Comparison of ENCODE assay signal across 16 mouse cellular contexts in genomic region chr11:69149728-69150127, GRCm38 (mm10). TPM values are rescaled to one million over a fixed set of nuclear protein-coding genes. Genes with fewer than 3 reads are reported as not detected.
DNase-seq lines count a peak whose midpoint lies in the region; ATAC-seq and TF ChIP-seq lines count a peak whose summit lies in the region.
"Had no signal": no experiment of that assay in that cellular context is flagged by ENCODE, and none has a peak within 500 bp of the region (broad histone marks: within the 10 kb centered on the region; RNA-seq: fewer than 3 reads in every experiment).

No protein-coding gene starts in this region.

- no peaks in the 10 kb centered on the region for H3K4me1 ChIP-seq in forebrain, embryonic 14.5 days (ENCODE audit: control insufficient read depth, insufficient read depth, low read length)
- no peaks in the 10 kb centered on the region for H3K4me1 ChIP-seq in forebrain, embryonic 16.5 days (replicated peaks; ENCODE audit: control insufficient read depth, insufficient read depth, low read length)
- peaks cover 6% of the 10 kb centered on the region; the same call in 1 of the 2 replicates for H3K4me1 ChIP-seq in hindbrain, embryonic 13.5 days (replicated peaks)
- H3K4me1 ChIP-seq in hindbrain, embryonic 12.5 days, result no peaks in the 10 kb centered on the region
- H3K4me1 ChIP-seq in midbrain, postnatal 0 days (ENCODE audit: insufficient read depth, low read length), result no peaks in the 10 kb centered on the region
- H3K4me1 ChIP-seq in midbrain, embryonic 14.5 days (ENCODE audit: control insufficient read depth, insufficient read depth, low read length), result no peaks in the 10 kb centered on the region
- no peaks in the 10 kb centered on the region for H3K4me1 ChIP-seq in thymus, adult 2 months (replicated peaks; ENCODE audit: control insufficient read depth, insufficient read depth, low read length)
- H3K4me1 ChIP-seq: midbrain, embryonic 13.5 days had no signal

- H3K9ac ChIP-seq in forebrain, embryonic 14.5 days (ENCODE audit: low read length), result no peak overlapping the region
- H3K9ac ChIP-seq in forebrain, embryonic 16.5 days (replicated peaks; ENCODE audit: low read depth, low read length), result no peak overlapping the region
- 0 out of 2 replicates have a peak overlapping the region, but pooled peaks have one; percentile 19 for H3K9ac ChIP-seq in hindbrain, embryonic 13.5 days
- no peak overlapping the region; the same call in 1 of the 2 replicates for H3K9ac ChIP-seq in hindbrain, embryonic 12.5 days
- H3K9ac ChIP-seq in midbrain, postnatal 0 days (replicated peaks; ENCODE audit: low read length, poor library complexity, severe bottlenecking), result 0 out of 2 replicates have a peak overlapping the region, but pooled peaks have one; percentile 3
- H3K9ac ChIP-seq in midbrain, embryonic 14.5 days (replicated peaks; ENCODE audit: low read length), result no peak overlapping the region
- H3K9ac ChIP-seq: lung, embryonic 14.5 days; midbrain, embryonic 13.5 days had no signal

- H3K27ac ChIP-seq in forebrain, embryonic 14.5 days (ENCODE audit: low read depth, low read length), result no peak overlapping the region
- H3K27ac ChIP-seq in forebrain, embryonic 16.5 days (ENCODE audit: low read length), result no peak overlapping the region
- no peak overlapping the region for H3K27ac ChIP-seq in hindbrain, embryonic 13.5 days
- H3K27ac ChIP-seq in hindbrain, embryonic 12.5 days, result no peak overlapping the region
- no peak overlapping the region for H3K27ac ChIP-seq in midbrain, postnatal 0 days (ENCODE audit: low read depth, low read length)
- no peak overlapping the region for H3K27ac ChIP-seq in midbrain, embryonic 14.5 days (replicated peaks; ENCODE audit: low read depth, low read length)
- no peak overlapping the region for H3K27ac ChIP-seq in thymus, adult 2 months (ENCODE audit: control insufficient read depth, insufficient read depth, low read length)
- H3K27ac ChIP-seq: heart, adult 2 months; midbrain, embryonic 13.5 days had no signal

- TF ChIP-seq POLR2A in thymus, adult 2 months (IDR thresholded peaks at IDR 0.05; ENCODE audit: control insufficient read depth, extremely low read depth, insufficient read depth, low read length, poor library complexity), result no peak

- peak; percentile 29 for DNase-seq in forebrain, embryonic 14.5 days (ENCODE audit: low spot score)
- peak; percentile 31 for DNase-seq in midbrain, postnatal 0 days (ENCODE audit: low spot score)
- DNase-seq in midbrain, embryonic 14.5 days, result no peak
- DNase-seq in thymus, adult 2 months, result no peak

- no peaks in the 10 kb centered on the region for H3K9me3 ChIP-seq in forebrain, embryonic 14.5 days (replicated peaks; ENCODE audit: control insufficient read depth, low read length)
- no peaks in the 10 kb centered on the region for H3K9me3 ChIP-seq in forebrain, embryonic 16.5 days (ENCODE audit: control insufficient read depth, low read length)
- H3K9me3 ChIP-seq in hindbrain, embryonic 13.5 days, result no peaks in the 10 kb centered on the region
- H3K9me3 ChIP-seq in hindbrain, embryonic 12.5 days (replicated peaks), result no peaks in the 10 kb centered on the region
- no peaks in the 10 kb centered on the region for H3K9me3 ChIP-seq in midbrain, postnatal 0 days (ENCODE audit: low read length)
- H3K9me3 ChIP-seq in midbrain, embryonic 14.5 days (ENCODE audit: control insufficient read depth, low read length), result no peaks in the 10 kb centered on the region
- H3K9me3 ChIP-seq: midbrain, embryonic 13.5 days had no signal

- ATAC-seq in forebrain, embryonic 14.5 days, result no peak
- ATAC-seq in forebrain, embryonic 16.5 days, result no peak
- no peak for ATAC-seq in hindbrain, embryonic 13.5 days (ENCODE audit: low FRiP score)
- no peak for ATAC-seq in hindbrain, embryonic 12.5 days (ENCODE audit: low FRiP score)
- ATAC-seq in midbrain, postnatal 0 days (ENCODE audit: low FRiP score), result no peak
- no peak for ATAC-seq in midbrain, embryonic 14.5 days (ENCODE audit: low FRiP score, low TSS enrichment)

- H3K4me3 ChIP-seq in forebrain, embryonic 14.5 days (ENCODE audit: low read depth, low read length), result no peak overlapping the region
- H3K4me3 ChIP-seq in forebrain, embryonic 16.5 days (replicated peaks; ENCODE audit: low read length), result no peak overlapping the region
- H3K4me3 ChIP-seq in hindbrain, embryonic 13.5 days, result no peak overlapping the region
- H3K4me3 ChIP-seq in hindbrain, embryonic 12.5 days, result no peak overlapping the region
- no peak overlapping the region for H3K4me3 ChIP-seq in midbrain, postnatal 0 days (ENCODE audit: low read depth, low read length)
- H3K4me3 ChIP-seq in midbrain, embryonic 14.5 days (replicated peaks; ENCODE audit: low read depth, low read length), result no peak overlapping the region
- H3K4me3 ChIP-seq in thymus, adult 2 months (ENCODE audit: control insufficient read depth, insufficient read depth, low read length), result no peak overlapping the region
- H3K4me3 ChIP-seq: heart, adult 2 months; midbrain, embryonic 13.5 days had no signal

- H3K27me3 ChIP-seq in forebrain, embryonic 14.5 days (replicated peaks; ENCODE audit: control insufficient read depth, insufficient read depth, low read length), result 0 out of 2 replicates have a peak, but pooled peaks cover 3% of the 10 kb centered on the region
- H3K27me3 ChIP-seq in forebrain, embryonic 16.5 days (replicated peaks; ENCODE audit: control insufficient read depth, insufficient read depth, low read length), result no peaks in the 10 kb centered on the region
- H3K27me3 ChIP-seq in hindbrain, embryonic 13.5 days, result peaks cover 29% of the 10 kb centered on the region
- peaks cover 14% of the 10 kb centered on the region for H3K27me3 ChIP-seq in hindbrain, embryonic 12.5 days
- H3K27me3 ChIP-seq in midbrain, postnatal 0 days (ENCODE audit: insufficient read depth, low read length), result no peaks in the 10 kb centered on the region
- no peaks in the 10 kb centered on the region for H3K27me3 ChIP-seq in midbrain, embryonic 14.5 days (ENCODE audit: control insufficient read depth, insufficient read depth, low read length)
- no peaks in the 10 kb centered on the region for H3K27me3 ChIP-seq in thymus, adult 2 months (ENCODE audit: control insufficient read depth, insufficient read depth, low read length)
- H3K27me3 ChIP-seq: midbrain, embryonic 13.5 days had no signal

- H3K4me2 ChIP-seq in forebrain, embryonic 14.5 days (ENCODE audit: low read length), result no peak overlapping the region
- H3K4me2 ChIP-seq in forebrain, embryonic 16.5 days (ENCODE audit: low read length), result no peak overlapping the region
- H3K4me2 ChIP-seq in hindbrain, embryonic 13.5 days, result no peak overlapping the region
- H3K4me2 ChIP-seq in hindbrain, embryonic 12.5 days (replicated peaks), result no peak overlapping the region
- no peak overlapping the region for H3K4me2 ChIP-seq in midbrain, postnatal 0 days (ENCODE audit: low read depth, low read length, poor library complexity, severe bottlenecking)
- H3K4me2 ChIP-seq in midbrain, embryonic 14.5 days (ENCODE audit: low read length), result no peak overlapping the region

- 71% methylated on average over 6 of the region's 6 CpGs for WGBS in forebrain, embryonic 14.5 days
- 59% methylated on average over 6 of the region's 6 CpGs for WGBS in forebrain, embryonic 16.5 days
- 77% methylated on average over 6 of the region's 6 CpGs for WGBS in hindbrain, embryonic 13.5 days
- WGBS in hindbrain, embryonic 12.5 days, result 81% methylated on average over 6 of the region's 6 CpGs
- 82% methylated on average over 6 of the region's 6 CpGs for WGBS in midbrain, postnatal 0 days
- WGBS in midbrain, embryonic 14.5 days, result 88% methylated on average over 6 of the region's 6 CpGs
- 89% methylated on average over 6 of the region's 6 CpGs for WGBS in thymus, adult 2 months

- H3K36me3 ChIP-seq in forebrain, embryonic 14.5 days (ENCODE audit: control insufficient read depth, insufficient read depth, low read length), result no peaks in the 10 kb centered on the region
- no peaks in the 10 kb centered on the region for H3K36me3 ChIP-seq in forebrain, embryonic 16.5 days (ENCODE audit: control insufficient read depth, insufficient read depth)
- H3K36me3 ChIP-seq in hindbrain, embryonic 13.5 days, result no peaks in the 10 kb centered on the region
- no peaks in the 10 kb centered on the region for H3K36me3 ChIP-seq in hindbrain, embryonic 12.5 days
- H3K36me3 ChIP-seq in midbrain, postnatal 0 days (ENCODE audit: insufficient read depth, low read length), result no peaks in the 10 kb centered on the region
- H3K36me3 ChIP-seq in midbrain, embryonic 14.5 days (ENCODE audit: control insufficient read depth, insufficient read depth, low read length), result no peaks in the 10 kb centered on the region
- H3K36me3 ChIP-seq in thymus, adult 2 months (ENCODE audit: control insufficient read depth, insufficient read depth, low read length), result no peaks in the 10 kb centered on the region
- H3K36me3 ChIP-seq: midbrain, embryonic 13.5 days had no signal

- TF ChIP-seq CTCF in midbrain, postnatal 0 days (IDR thresholded peaks at IDR 0.05), result no peak
- TF ChIP-seq CTCF in thymus, adult 2 months (IDR thresholded peaks at IDR 0.05; ENCODE audit: borderline replicate concordance, control insufficient read depth, extremely low read depth, insufficient read depth, low read length, poor library complexity), result no peak

RNA-seq across cellular contexts. Expression of gene Alox12b, which starts 7.1 kb away (rescaled TPM):
- 0.15 TPM in 1 of 2 replicates, not detected in the other for polyA plus RNA-seq in forebrain, embryonic 14.5 days (2014; fragmentation: Nextera tagmentation; extraction: Ambion mirVana)
- polyA plus RNA-seq in forebrain, embryonic 16.5 days (2015; fragmentation: Nextera tagmentation; extraction: Ambion mirVana), result 0.12 TPM in 1 of 2 replicates, not detected in the other
- 0.29 and 0.31 TPM in 2 replicates for polyA plus RNA-seq in hindbrain, embryonic 13.5 days (2015; fragmentation: Nextera tagmentation; extraction: Ambion mirVana)
- polyA plus RNA-seq in hindbrain, embryonic 12.5 days (2016; fragmentation: Nextera tagmentation; extraction: Ambion mirVana), result 0.12 TPM in 2 replicates
- total RNA-seq in midbrain, postnatal 0 days (2014; rRNA removed), result 1.0 and 1.5 TPM in 2 replicates
- polyA plus RNA-seq in midbrain, postnatal 0 days (2015; fragmentation: Nextera tagmentation; extraction: Ambion mirVana), result 0.67 and 0.91 TPM in 2 replicates
- polyA plus RNA-seq in midbrain, embryonic 14.5 days (2014; fragmentation: Nextera tagmentation; extraction: Ambion mirVana), result 0.08 and 0.22 TPM in 2 replicates
- polyA plus RNA-seq in thymus, adult 2 months (2012; rRNA removed), result 1.00 and 1.1 TPM in 2 replicates
- total RNA-seq: adrenal gland, postnatal 36 days; heart, adult 2 months; heart, postnatal 25 days; liver, adult 2 months; megakaryocyte progenitor cell, adult 5-6 weeks had no signal
- polyA plus RNA-seq: liver, adult 2 months; lung, embryonic 14.5 days; midbrain, embryonic 13.5 days; stomach, embryonic 14.5 days had no signal

RNA-seq across cellular contexts. Expression of gene Aloxe3, which starts 24.0 kb away (rescaled TPM):
- 0.94 and 2.1 TPM in 2 replicates for polyA plus RNA-seq in forebrain, embryonic 14.5 days (2014; fragmentation: Nextera tagmentation; extraction: Ambion mirVana)
- polyA plus RNA-seq in forebrain, embryonic 16.5 days (2015; fragmentation: Nextera tagmentation; extraction: Ambion mirVana), result 2.8 and 3.5 TPM in 2 replicates
- polyA plus RNA-seq in hindbrain, embryonic 13.5 days (2015; fragmentation: Nextera tagmentation; extraction: Ambion mirVana), result 0.71 and 1.3 TPM in 2 replicates
- 0.41 and 0.65 TPM in 2 replicates for polyA plus RNA-seq in hindbrain, embryonic 12.5 days (2016; fragmentation: Nextera tagmentation; extraction: Ambion mirVana)
- total RNA-seq in midbrain, postnatal 0 days (2014; rRNA removed), result 16.3 and 19.4 TPM in 2 replicates
- polyA plus RNA-seq in midbrain, postnatal 0 days (2015; fragmentation: Nextera tagmentation; extraction: Ambion mirVana), result 17.8 and 21.4 TPM in 2 replicates
- polyA plus RNA-seq in midbrain, embryonic 14.5 days (2014; fragmentation: Nextera tagmentation; extraction: Ambion mirVana), result 2.8 and 3.2 TPM in 2 replicates
- 2.0 and 2.5 TPM in 2 replicates for polyA plus RNA-seq in thymus, adult 2 months (2012; rRNA removed)
- total RNA-seq: heart, postnatal 25 days; liver, adult 2 months; megakaryocyte progenitor cell, adult 5-6 weeks had no signal
- polyA plus RNA-seq: forebrain, embryonic 11.5 days had no signal

RNA-seq across cellular contexts. Expression of gene 9130213A22Rik, which starts 27.3 kb away (rescaled TPM):
- 0.14 TPM in 2 replicates for polyA plus RNA-seq in forebrain, embryonic 14.5 days (2014; fragmentation: Nextera tagmentation; extraction: Ambion mirVana)
- 0.39 and 0.71 TPM in 2 replicates for polyA plus RNA-seq in forebrain, embryonic 16.5 days (2015; fragmentation: Nextera tagmentation; extraction: Ambion mirVana)
- 0.13 and 0.25 TPM in 2 replicates for polyA plus RNA-seq in hindbrain, embryonic 13.5 days (2015; fragmentation: Nextera tagmentation; extraction: Ambion mirVana)
- polyA plus RNA-seq in hindbrain, embryonic 12.5 days (2016; fragmentation: Nextera tagmentation; extraction: Ambion mirVana), result 0.26 and 0.29 TPM in 2 replicates
- total RNA-seq in midbrain, postnatal 0 days (2014; rRNA removed), result 1.0 and 1.6 TPM in 2 replicates
- 1.2 and 1.4 TPM in 2 replicates for polyA plus RNA-seq in midbrain, postnatal 0 days (2015; fragmentation: Nextera tagmentation; extraction: Ambion mirVana)
- polyA plus RNA-seq in midbrain, embryonic 14.5 days (2014; fragmentation: Nextera tagmentation; extraction: Ambion mirVana), result 0.22 and 0.23 TPM in 2 replicates
- 0.65 and 1.3 TPM in 2 replicates for polyA plus RNA-seq in thymus, adult 2 months (2012; rRNA removed)
- total RNA-seq: liver, adult 2 months; megakaryocyte progenitor cell, adult 5-6 weeks had no signal
- polyA plus RNA-seq: forebrain, embryonic 11.5 days; midbrain, embryonic 13.5 days had no signal

RNA-seq across cellular contexts. Expression of gene Hes7, which starts 29.5 kb away (rescaled TPM):
- polyA plus RNA-seq in forebrain, embryonic 14.5 days (2014; fragmentation: Nextera tagmentation; extraction: Ambion mirVana), result 0.23 and 0.24 TPM in 2 replicates
- polyA plus RNA-seq in forebrain, embryonic 16.5 days (2015; fragmentation: Nextera tagmentation; extraction: Ambion mirVana), result 0.26 and 0.67 TPM in 2 replicates
- polyA plus RNA-seq in hindbrain, embryonic 13.5 days (2015; fragmentation: Nextera tagmentation; extraction: Ambion mirVana), result 0.26 and 0.35 TPM in 2 replicates
- 0.25 and 0.49 TPM in 2 replicates for polyA plus RNA-seq in hindbrain, embryonic 12.5 days (2016; fragmentation: Nextera tagmentation; extraction: Ambion mirVana)
- 1.2 and 2.1 TPM in 2 replicates for total RNA-seq in midbrain, postnatal 0 days (2014; rRNA removed)
- 1.7 and 2.0 TPM in 2 replicates for polyA plus RNA-seq in midbrain, postnatal 0 days (2015; fragmentation: Nextera tagmentation; extraction: Ambion mirVana)
- polyA plus RNA-seq in midbrain, embryonic 14.5 days (2014; fragmentation: Nextera tagmentation; extraction: Ambion mirVana), result 0.26 and 0.78 TPM in 2 replicates
- polyA plus RNA-seq in thymus, adult 2 months (2012; rRNA removed), result 0.69 and 1.1 TPM in 2 replicates
- total RNA-seq: liver, adult 2 months; megakaryocyte progenitor cell, adult 5-6 weeks had no signal

RNA-seq across cellular contexts. Expression of gene Alox8, which starts 47.9 kb away (rescaled TPM):
- polyA plus RNA-seq in forebrain, embryonic 14.5 days (2014; fragmentation: Nextera tagmentation; extraction: Ambion mirVana), result 0.08 TPM in 1 of 2 replicates, not detected in the other
- 0.29 TPM in 1 of 2 replicates, not detected in the other for polyA plus RNA-seq in forebrain, embryonic 16.5 days (2015; fragmentation: Nextera tagmentation; extraction: Ambion mirVana)
- 0.12 and 0.16 TPM in 2 replicates for polyA plus RNA-seq in hindbrain, embryonic 13.5 days (2015; fragmentation: Nextera tagmentation; extraction: Ambion mirVana)
- polyA plus RNA-seq in hindbrain, embryonic 12.5 days (2016; fragmentation: Nextera tagmentation; extraction: Ambion mirVana), result 0.06 and 0.07 TPM in 2 replicates
- total RNA-seq in midbrain, postnatal 0 days (2014; rRNA removed), result 3.5 and 4.1 TPM in 2 replicates
- 2.0 and 2.1 TPM in 2 replicates for polyA plus RNA-seq in midbrain, postnatal 0 days (2015; fragmentation: Nextera tagmentation; extraction: Ambion mirVana)
- 0.17 and 0.26 TPM in 2 replicates for polyA plus RNA-seq in midbrain, embryonic 14.5 days (2014; fragmentation: Nextera tagmentation; extraction: Ambion mirVana)
- polyA plus RNA-seq in thymus, adult 2 months (2012; rRNA removed), result 0.43 and 0.57 TPM in 2 replicates
- total RNA-seq: adrenal gland, postnatal 36 days; liver, adult 2 months had no signal
- polyA plus RNA-seq: liver, adult 2 months; lung, embryonic 14.5 days; stomach, embryonic 14.5 days had no signal

Comparison
In these comparisons a context has a peak if more than half of its experiments do, and no peak if none do; other contexts are left out.
1. DNase-seq: peak in forebrain, embryonic 14.5 days (single experiment) and midbrain, postnatal 0 days (single experiment); none in midbrain, embryonic 14.5 days (single experiment) and thymus, adult 2 months (single experiment).
2. H3K9ac ChIP-seq: peak in hindbrain, embryonic 13.5 days (single experiment) and midbrain, postnatal 0 days (single experiment); none in forebrain, embryonic 14.5 days (single experiment), forebrain, embryonic 16.5 days (single experiment), hindbrain, embryonic 12.5 days (single experiment) and midbrain, embryonic 14.5 days (single experiment).